Mouse (Mus musculus) erythroblast, embryonic 14.5 days (primary cell): ENCODE results near the gene Alkbh8.

ENCODE experiments used
- GATA1 ChIP-seq: IDR thresholded peaks from 2 replicates; pipeline ENCODE4 v1.6.1; 2012; ENCODE audit warnings: low read length, inconsistent platforms, mixed read lengths
- TAL1 ChIP-seq: IDR thresholded peaks from 3 replicates; pipeline ENCODE4 v1.6.1; 2012; ENCODE audit warnings: low read length, inconsistent platforms, mixed read lengths

- no peak for TF ChIP-seq TAL1
- TF ChIP-seq GATA1: no peak
Observed at GRCm38 (mm10) chr9:3309292-3309836, 25.6 kb upstream of the Alkbh8 start.
